Mouse (Mus musculus) heart, postnatal 36 days (tissue): Measurements from ENCODE around the gene Adcyap1r1. TPM values are rescaled to one million over a fixed set of nuclear protein-coding genes. Genes with fewer than 3 reads are reported as not detected.

Source experiments
- DNase-seq, 2 experiments: peaks; one replicate each; pipeline ENCODE4 v3.0.0; 2021 to 2022
- intact Hi-C: fragments of 180-260 bp; cut with DNase I; formaldehyde crosslinking; loops from one replicate; pipeline ENCODE4 v1.15.1; 2025
- total RNA-seq, 2 experiments: library from RNA; stranded (reverse); gene quantifications; 2 replicates each; pipeline ENCODE4 v1.2.3; 2021

Adcyap1r1 gene
- total RNA-seq, 2 experiments from 2014 or later, result 3.8 to 4.6 TPM

GRCm38 (mm10) chr6:55448199-55448598, 3.6 kb upstream of the Adcyap1r1 start:
- no peak for DNase-seq
- intact Hi-C loops, result no loop called here

GRCm38 (mm10) chr6:55448976-55449678, 2.7 kb upstream of the Adcyap1r1 start:
- DNase-seq, result no peak
- intact Hi-C loops, result no loop called here

DNA sequence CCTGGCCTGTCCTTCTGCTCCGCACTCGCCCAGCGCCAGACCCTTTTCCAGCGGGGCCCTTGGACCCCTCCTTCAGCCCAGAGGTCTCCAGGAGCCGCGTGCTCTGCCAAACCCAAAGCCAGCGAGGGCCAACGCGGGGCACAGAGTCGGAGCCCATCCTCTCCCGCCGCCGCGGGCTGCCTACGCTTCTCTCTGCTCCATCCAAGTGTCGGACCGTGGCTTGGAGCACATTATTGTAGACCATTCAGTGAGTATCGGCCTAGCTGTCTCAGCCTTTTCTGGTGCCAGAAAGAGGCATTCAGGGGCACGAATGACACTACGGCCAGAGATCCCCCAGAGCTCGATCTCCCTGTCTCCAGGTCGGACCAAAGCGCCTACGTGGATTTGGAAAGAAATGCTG, 603 bp downstream of the Adcyap1r1 start:
- intact Hi-C loops, result loop anchor here (5.0 kb wide), 1 partner anchor 55 kb away; no protein-coding TSS in a partner anchor
- DNase-seq, result peak in 1 of 2 experiments; percentile 26

DNA sequence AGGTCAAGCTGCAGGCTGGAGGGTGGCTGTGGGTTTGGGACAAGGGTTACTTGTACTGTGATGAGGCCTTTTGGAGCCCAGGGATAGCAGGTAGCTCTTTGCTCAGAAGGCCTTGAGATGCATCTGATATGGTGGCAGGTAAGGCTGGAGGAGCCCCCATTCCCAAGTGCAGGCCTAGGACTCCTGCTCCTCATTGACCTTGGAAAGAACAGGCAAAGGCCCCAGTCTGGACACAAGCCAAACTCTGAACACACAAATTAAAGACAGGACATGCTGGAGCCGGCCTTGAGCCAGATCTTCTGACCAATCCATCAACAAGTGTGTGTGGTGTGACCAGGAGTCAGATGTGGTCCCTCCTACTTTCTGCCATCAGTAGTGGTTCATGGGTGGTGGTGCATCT, 1.8 kb downstream of the Adcyap1r1 start:
- DNase-seq, result peak in 1 of 2 experiments; percentile 34
- intact Hi-C loops, result loop anchor here (5.0 kb wide), 1 partner anchor 56 kb away; no protein-coding TSS in a partner anchor

DNA sequence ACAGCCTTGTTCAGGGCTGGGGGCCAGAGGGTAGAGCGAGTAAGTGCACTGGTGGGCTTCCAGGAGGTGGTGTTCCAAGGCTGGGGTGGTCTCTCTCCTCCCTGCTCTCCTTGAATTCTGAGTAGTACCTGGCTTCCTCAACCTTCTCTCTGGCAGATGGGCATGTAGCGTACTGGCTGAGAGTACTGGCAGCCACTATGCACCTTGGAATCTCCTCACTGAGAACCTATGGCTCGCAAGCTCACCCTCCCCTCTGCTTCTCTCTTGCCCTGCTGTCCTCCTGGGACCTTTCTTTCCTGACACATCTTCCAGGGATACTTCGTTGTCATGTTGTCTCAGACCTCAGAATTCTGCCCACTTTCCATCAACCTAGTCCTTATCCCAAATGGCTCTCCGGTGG, 3.9 kb downstream of the Adcyap1r1 start:
- DNase-seq, result no peak
- intact Hi-C loops, result no loop called here

DNA sequence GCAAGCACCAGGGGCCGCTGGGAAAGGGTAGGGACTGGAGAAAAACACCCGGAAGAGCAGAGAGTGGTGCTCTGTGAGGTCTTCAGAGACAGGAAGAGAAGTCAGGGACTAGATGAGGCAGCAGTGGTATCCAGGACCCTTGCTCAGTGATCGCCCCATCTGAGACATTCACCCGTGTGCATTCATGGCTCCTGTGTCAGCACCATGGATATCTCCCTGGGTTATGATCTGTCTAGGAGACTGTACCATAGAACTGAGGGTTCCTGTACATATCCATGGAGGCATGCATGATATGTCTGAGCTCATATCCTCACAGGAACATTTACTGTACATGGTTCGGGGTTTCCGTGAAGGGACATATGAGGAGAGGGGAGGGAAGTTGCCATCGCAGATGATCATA, 5.9 kb downstream of the Adcyap1r1 start:
- intact Hi-C loops, result no loop called here
- no peak for DNase-seq

GRCm38 (mm10) chr6:55458156-55458555, 6.4 kb downstream of the Adcyap1r1 start:
- intact Hi-C loops, result no loop called here
- DNase-seq, result no peak

GRCm38 (mm10) chr6:55459545-55460397, 8.0 kb downstream of the Adcyap1r1 start:
- no peak for DNase-seq
- intact Hi-C loops, result loop anchor here (1.0 to 2.0 kb wide), 2 partner anchors 46 to 67 kb away; no protein-coding TSS in a partner anchor

GRCm38 (mm10) chr6:55461141-55461540, 9.4 kb downstream of the Adcyap1r1 start:
- DNase-seq, result peak; percentile 38 to 47
- intact Hi-C loops, result loop anchor here (2.0 kb wide), 1 partner anchor 68 kb away; no protein-coding TSS in a partner anchor

DNA sequence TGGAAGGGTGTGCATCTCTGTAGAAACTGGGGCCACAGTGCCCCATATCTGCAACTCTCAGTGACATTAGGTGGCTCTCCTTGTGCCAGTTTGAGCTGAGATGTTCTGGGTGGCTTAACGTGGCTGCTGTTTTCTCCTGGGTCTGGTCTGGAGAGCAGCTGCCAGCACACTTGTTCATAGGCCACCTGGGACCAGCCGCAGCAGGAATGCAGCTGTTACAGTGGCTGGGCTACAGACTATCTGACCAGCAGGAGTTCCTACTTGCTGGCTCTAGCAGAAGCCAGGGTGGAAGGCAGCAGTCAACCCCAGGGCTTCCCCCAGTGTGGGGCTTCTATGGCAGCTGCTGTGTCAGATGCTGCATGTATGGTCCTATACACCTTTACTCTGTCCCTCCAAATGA, 9.9 kb downstream of the Adcyap1r1 start:
- intact Hi-C loops, result loop anchor here (2.0 kb wide), 1 partner anchor 69 kb away; no protein-coding TSS in a partner anchor

GRCm38 (mm10) chr6:55462394-55462793, 10.6 kb downstream of the Adcyap1r1 start:
- intact Hi-C loops, result no loop called here
- DNase-seq, result no peak

More for the DNA sequence above, 9.9 kb downstream of the Adcyap1r1 start:
- no peak for DNase-seq

GRCm38 (mm10) chr6:55463966-55464365, 12.2 kb downstream of the Adcyap1r1 start:
- DNase-seq, result no peak
- intact Hi-C loops, result no loop called here

DNA sequence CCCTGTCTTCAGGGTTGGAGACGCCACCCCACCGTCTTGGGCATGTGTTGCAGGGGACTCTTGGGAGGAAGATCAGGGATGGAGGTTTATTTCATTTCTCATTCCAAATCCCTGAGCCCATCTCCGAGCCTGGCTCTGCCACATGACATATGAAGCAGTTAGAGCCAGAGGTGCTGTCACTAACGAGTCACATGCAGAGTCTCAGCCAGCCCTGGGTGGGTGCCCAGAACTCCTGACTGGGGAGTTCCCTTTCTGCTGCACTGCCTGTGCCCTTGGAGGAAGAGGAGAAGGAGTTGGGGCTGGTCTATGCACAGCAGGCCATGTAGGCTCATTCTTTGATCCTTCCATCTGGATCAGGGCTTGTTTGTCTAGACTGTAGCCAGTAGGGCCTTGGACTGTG, 13.5 kb downstream of the Adcyap1r1 start:
- intact Hi-C loops, result no loop called here
- DNase-seq, result peak; percentile 77 to 79

DNA sequence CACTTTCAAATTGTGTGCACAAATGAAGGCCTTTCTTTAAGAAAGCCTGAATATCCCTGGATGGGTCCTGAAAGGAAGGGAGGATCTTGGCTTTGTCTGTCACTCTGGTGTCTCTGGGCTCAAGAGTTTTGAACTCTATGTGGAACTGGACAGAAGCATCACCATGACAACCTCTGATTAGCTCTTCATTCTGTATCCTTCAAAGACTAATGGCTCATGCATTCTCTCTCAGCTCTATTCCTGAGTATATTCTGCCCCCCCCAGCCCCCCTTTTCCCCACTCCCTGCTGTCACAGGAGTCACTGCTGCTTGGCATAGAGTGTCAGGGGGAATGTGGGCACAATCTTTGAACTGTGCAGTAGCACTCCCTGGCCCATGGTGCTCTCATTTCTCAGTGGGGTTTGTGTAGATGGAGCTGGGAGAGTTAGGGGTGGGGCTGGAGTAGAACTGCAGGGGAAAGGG, 14.6 kb downstream of the Adcyap1r1 start:
- intact Hi-C loops, result no loop called here
- DNase-seq, result no peak

DNA sequence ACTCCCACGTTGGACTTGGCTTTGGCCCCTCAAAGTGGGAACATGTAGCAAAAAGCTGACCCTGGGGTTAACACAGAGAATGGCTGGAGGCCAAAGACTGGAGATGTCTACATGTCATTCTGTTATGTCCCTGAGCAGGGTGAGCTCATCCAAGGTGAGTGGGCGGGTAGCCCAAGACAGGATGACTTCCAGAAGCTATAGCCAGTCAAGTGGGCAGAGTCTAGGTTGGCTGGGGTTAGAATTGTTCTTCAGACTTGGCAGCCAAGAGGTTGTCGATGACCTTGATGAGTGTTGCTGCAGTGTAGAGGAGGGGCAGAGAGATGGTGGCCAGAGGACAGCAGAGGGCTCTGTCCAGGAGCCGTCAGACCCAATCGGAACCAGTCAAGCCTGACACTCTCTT, 18.9 kb downstream of the Adcyap1r1 start:
- intact Hi-C loops, result no loop called here
- peak in 1 of 2 experiments; percentile 31 for DNase-seq

GRCm38 (mm10) chr6:55472381-55472780, 20.6 kb downstream of the Adcyap1r1 start:
- no peak for DNase-seq
- intact Hi-C loops, result no loop called here

GRCm38 (mm10) chr6:55480988-55481387, 29.2 kb downstream of the Adcyap1r1 start:
- DNase-seq, result no peak
- intact Hi-C loops, result no loop called here

GRCm38 (mm10) chr6:55482471-55482870, 30.7 kb downstream of the Adcyap1r1 start:
- no peak for DNase-seq
- intact Hi-C loops, result no loop called here

GRCm38 (mm10) chr6:55483360-55483759, 31.6 kb downstream of the Adcyap1r1 start:
- intact Hi-C loops, result no loop called here

GRCm38 (mm10) chr6:55484224-55484623, 32.4 kb downstream of the Adcyap1r1 start:
- no peak for DNase-seq
- intact Hi-C loops, result no loop called here

More at GRCm38 (mm10) chr6:55483360-55483759, 31.6 kb downstream of the Adcyap1r1 start:
- no peak for DNase-seq

DNA sequence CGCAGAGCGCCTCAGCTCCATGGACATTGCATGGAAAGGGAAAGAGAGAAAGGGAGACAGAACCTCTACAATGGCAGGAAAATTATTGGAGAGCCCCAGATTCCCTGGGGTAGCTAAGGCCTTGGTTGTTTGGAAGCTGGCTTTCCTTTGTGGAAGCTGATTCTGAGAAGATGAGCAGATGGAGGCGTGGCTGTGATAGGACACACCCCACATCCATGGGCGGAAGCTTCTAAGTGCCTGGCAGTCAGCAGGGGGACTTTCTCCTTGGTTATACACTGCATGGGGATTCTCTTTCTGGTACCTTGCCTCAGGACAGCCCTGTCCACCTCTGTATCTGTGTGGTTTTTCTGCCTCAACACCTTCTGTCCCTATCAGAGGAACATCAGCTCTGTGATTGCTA, 33.4 kb downstream of the Adcyap1r1 start:
- intact Hi-C loops, result no loop called here
- no peak for DNase-seq
